Mouse (Mus musculus): Measurements from ENCODE around the gene Mapk10.
A peak's percentile ranks its signal among the peaks of the same experiment; 100 is the strongest.

Mapk10 gene

GRCm38 (mm10) chr5:103164022-103164421 is 47.1 kb downstream of the Mapk10 start:
- DNase-seq (ENCODE audit: low read depth, low spot score): no peak

DNA sequence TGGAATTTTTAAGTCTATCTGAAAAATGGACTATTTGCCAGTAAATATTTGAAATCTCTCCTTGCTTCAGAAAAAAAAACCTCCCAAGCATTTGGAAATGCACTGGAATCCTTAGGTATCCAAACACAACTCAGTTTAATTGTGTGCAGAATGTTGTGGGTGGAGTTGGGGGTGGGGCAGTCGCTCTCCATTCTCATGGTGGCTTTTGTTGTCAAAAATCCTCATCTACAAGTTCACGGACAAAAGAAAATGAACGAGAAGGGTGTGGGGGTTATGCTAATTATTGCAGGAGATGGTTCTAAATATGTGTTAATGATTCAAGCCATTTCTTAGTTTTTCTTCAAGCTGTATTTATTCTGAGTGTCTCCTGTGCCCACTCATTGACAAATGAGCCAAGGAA is 49.6 kb downstream of the Mapk10 start:
- no peak for DNase-seq (ENCODE audit: low read depth, low spot score)

DNA sequence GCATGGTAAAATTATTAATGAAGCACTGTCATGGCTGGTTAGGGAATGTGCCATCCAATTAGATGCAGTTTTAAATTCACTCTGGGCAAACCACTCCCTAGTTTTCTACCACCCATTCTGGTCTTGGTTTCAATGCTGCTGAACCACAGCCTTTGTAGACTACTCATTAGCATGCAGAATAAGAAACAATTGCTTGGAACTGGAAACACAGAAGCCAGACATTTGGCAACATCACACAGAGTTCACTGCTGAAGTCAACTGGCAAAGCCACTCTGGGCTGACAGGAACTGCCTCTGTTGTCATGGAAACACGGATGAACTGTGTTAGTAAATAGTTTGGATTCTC is 50.0 kb downstream of the Mapk10 start:
- peak; percentile 26 for DNase-seq (ENCODE audit: low read depth, low spot score)

DNA sequence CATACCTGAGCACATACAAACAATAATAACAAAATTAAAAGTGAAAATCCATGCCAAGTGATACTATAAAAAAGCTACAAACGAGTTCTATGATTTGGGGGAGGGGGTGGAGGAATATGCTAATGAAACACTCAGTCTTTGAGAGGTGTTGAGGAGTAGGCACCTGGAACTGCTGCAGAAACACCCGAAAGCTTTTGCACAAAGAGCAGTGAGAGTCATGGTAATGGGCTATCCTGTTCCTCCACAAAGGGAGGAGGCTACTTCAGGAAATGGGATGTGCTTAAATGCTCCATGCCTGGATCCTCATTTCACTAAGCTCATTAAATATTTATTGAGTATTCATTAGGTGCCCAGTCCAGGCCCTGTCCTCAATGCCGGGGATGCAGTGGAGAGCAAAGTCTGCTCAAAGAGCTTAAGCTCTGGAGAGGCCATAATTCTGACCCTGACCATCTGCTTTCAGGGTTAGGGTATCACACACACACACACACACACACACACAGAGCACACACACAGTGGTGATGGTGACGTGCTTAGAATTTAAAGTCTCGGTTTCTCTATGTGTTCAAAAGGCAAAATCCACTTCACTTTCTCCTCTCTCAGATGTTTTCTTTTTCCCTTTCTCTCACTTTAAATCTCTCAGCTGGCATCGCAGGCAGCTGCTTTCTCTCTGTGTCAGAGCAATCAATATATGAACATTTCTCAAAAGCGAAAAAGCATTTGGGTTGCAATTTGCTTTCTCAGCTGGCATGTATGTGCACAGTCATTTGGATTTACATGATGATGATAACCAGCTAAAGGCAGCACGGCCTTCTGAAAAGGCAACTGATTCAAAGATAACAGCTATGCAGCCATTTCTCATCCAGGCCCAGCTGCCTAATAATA is 50.6 kb downstream of the Mapk10 start:
- no peak for DNase-seq (ENCODE audit: low read depth, low spot score)

DNA sequence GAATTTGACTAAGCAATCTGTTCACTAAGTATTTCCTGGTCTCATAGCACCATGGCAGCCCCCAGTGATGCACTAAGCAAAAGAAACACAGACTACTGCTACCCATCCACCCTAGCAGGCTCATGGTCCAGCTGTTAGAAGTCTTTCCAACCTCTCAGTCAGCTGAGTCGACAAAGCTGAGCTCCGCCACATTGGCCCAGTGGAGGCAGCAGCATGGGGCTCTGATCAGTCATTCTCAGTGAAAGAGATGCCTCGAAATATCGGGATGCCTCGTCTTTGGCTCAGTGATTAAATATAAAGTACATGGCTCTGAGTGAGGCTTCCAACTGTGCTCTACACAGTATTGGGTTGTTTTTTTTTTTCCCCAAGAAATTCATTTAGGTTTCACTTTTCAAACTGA is 70.2 kb downstream of the Mapk10 start:
- no peak for DNase-seq (ENCODE audit: low read depth, low spot score)

DNA sequence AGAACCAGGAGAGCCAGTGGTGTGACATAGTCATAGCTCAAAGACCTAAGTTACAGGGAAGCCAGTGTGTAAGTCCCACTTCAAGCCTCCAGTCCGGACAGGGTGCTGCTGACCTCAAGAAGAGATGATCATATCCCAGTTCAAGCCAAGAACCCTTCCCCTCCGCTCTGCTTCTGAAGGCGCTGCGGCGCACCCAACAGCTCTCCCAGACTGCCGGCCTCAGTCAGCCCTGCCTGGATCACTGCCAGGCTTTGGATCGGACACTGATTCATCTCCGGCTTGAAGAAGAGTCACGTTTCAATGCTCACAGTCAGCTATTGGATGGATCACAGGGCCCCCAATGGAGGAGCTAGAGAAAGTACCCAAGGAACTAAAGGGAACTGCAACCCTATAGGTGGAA is 76.3 kb downstream of the Mapk10 start:
- DNase-seq (ENCODE audit: low read depth, low spot score): no peak

DNA sequence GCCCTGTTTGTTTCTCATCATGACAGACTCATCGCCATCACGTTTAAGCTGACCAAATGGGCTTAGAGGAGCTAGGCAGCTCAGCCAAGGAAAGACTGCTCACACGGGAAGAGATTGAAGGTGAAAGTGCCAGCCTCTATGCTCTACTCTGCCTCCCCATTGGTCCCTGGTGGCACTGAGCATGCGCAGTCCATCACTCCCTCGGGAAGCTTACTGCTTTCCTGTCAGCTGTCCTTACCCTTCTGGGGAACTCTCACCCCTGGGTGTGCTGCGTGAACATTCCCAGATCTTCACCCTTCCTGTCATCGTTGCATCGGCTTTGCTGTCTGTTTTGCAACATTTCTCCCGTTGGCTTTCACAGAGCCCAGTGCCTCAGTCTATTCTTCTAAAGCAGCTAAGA is 77.5 kb downstream of the Mapk10 start:
- no peak for DNase-seq (ENCODE audit: low read depth, low spot score)

GRCm38 (mm10) chr5:103132814-103133213 is 78.3 kb downstream of the Mapk10 start:
- no peak for DNase-seq (ENCODE audit: low read depth, low spot score)

DNA sequence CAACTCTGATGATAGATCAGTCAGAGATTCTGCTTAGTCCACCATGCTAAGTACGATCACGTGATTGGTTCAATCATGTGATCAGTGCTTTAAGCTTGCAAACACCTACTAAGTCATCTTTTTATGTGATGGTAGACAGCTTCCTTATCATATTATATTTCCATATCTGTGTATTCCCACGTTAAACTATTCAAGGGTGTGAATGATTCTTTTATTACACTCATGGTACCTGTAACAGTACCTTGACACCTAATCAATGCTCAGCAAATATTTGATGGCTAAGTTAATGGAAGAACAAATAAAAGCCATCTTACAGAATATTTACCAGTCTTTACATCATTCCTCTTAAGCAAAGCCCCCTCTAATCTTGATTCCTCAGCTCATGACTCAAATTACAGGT is 91.5 kb downstream of the Mapk10 start:
- DNase-seq (ENCODE audit: low read depth, low spot score): no peak

GRCm38 (mm10) chr5:103115571-103115970 is 95.6 kb downstream of the Mapk10 start:
- no peak for DNase-seq (ENCODE audit: low read depth, low spot score)

GRCm38 (mm10) chr5:103112471-103112870 is 98.7 kb downstream of the Mapk10 start:
- no peak for DNase-seq (ENCODE audit: low read depth, low spot score)

GRCm38 (mm10) chr5:103109409-103109808 is 101.7 kb downstream of the Mapk10 start:
- DNase-seq (ENCODE audit: low read depth, low spot score): no peak

- DNase-seq (ENCODE audit: low read depth, low spot score): no peak
These were observed 105.4 kb downstream of the Mapk10 start for GRCm38 (mm10) chr5:103105441-103106414.

DNA sequence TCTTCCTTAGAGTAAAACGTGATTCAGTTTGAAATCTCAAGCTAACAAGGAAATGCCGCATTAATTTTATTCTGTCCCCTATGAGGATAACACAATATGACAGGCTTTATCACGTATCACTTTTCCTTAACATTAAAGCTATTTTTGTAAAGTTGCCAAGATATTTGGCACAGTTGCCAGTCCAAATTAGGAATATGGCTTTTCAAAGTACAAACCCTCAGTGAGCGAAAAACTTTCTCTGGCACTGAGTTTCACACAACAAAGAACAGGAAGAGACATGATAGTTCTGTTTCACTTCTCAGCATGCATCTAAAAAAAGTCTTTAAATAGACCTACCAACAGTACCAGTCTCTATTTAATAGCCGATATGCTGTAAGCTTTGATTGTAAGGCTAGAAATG is 107.1 kb downstream of the Mapk10 start:
- DNase-seq (ENCODE audit: low read depth, low spot score): no peak

- DNase-seq (ENCODE audit: low read depth, low spot score): no peak
These were observed 108.2 kb downstream of the Mapk10 start for GRCm38 (mm10) chr5:103102876-103103393.

DNA sequence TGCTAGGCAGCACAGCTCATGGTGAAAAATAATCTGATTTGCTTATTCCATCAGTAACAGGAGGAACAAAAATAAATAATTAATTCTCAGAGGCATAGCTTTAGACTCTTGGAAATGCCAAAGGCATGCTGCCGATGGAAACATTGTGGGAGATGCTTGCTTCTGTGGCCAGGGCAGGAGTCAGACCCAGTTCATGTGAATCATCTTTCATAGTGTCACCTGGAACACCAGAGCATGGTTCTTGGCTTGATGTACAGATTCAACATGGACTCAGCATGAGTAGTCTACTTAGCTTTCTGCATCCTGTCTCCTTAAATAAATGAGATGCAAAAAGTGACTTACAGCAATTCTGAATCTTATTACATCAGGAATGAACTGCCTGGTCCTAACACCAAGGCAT is 109.0 kb downstream of the Mapk10 start:
- DNase-seq (ENCODE audit: low read depth, low spot score): no peak

GRCm38 (mm10) chr5:103094166-103094565 is 117.0 kb downstream of the Mapk10 start:
- DNase-seq (ENCODE audit: low read depth, low spot score): no peak

DNA sequence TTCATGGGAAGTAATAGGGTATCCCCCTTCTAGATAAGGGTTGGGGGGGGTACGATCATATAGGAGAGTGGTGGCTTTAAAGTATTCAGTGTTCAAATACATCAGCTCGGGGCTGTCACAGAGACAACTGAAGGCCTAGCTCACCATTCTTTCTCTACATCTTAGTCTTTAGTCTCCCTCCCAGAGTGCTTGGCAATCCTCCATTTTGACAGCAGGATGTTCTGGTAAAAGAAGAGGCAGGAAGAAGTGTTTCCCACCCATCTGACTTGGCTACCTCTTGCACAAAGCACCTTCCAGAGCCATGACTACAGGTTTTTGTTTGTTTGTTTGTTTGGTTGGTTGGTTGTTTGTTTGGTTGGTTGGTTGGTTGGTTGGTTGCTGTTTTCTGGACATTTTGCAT is 125.3 kb downstream of the Mapk10 start:
- DNase-seq (ENCODE audit: low read depth, low spot score): no peak

GRCm38 (mm10) chr5:103075451-103075850 is 135.7 kb downstream of the Mapk10 start:
- DNase-seq (ENCODE audit: low read depth, low spot score): no peak

DNA sequence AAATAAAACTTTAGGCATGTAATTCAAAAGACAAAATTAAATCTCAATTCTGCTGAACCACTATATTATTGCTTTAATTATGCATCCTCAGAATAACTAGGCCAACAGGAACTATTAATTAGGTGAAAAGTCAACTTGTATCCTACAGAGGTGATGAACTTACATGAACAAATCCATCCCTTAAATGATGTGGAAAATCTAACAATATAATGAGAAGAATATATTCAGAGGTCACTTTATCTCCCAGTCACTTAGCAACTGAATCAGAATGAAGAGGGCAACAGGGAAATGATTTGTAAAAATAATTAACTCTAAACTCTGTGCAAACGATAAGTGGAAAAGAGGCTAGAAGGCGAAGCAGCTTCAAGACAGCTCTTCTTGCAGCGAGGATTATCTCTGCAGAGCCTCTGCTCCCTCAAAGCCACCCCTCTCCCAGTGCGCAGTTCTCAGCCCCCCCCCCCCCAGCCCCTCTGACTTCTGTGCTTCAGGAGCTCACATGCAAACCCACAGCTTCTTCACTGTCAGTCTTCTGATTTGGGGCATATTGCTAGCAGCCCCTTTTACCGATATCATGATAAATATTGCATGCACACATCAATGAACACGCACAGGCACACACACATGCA is 138.8 kb downstream of the Mapk10 start:
- no peak for DNase-seq (ENCODE audit: low read depth, low spot score)

DNA sequence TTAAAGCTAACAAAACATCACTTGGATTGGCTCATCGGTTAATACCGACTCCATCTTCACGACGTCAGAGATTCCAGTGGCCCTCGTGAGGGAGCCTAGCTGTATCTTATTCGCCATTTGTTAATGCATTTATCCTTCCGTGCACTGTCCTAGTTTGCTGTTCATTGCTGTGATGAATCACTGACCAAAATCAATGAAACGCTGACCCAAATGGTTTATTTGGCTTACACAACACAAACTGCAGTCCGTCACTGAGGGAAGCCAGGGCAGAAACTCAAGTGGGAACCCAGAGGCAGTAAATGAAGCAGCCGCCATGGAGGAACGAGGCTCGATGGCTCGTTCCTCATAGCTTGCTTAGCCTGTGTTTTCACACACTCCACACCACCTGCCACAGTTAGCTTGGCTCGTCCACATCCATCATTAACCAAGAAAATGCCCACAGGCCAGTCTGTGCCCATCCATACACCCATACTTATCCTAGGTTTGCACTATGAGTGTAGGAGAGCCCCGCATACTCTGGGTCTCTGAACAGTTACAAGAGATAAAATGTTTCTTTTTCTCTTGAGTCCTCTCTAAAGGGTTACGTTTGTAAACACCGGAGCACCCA is 140.0 kb downstream of the Mapk10 start:
- DNase-seq (ENCODE audit: low read depth, low spot score): no peak
